Mouse (Mus musculus) heart, adult 11 months (tissue): ENCODE results near the gene Det1.

Source experiments
- DNase-seq: peaks from one replicate; pipeline ENCODE4 v3.0.0; 2022

Gene Det1

GRCm38 (mm10) chr7:78846737-78847434, at the start of gene Det1:
Gene Det1 (minus strand): TSS chr7:78847263.
- DNase-seq = peak; percentile 99

- DNase-seq = peak; percentile 100
Observed at GRCm38 (mm10) chr7:78895653-78896333, 48.7 kb upstream of the Det1 start, which contains the start of gene Aen. Gene Aen (plus strand): TSS chr7:78895854.

GRCm38 (mm10) chr7:78895021-78895652, 48.1 kb upstream of the Det1 start:
- DNase-seq = no peak

- DNase-seq = no peak
Observed at GRCm38 (mm10) chr7:78893917-78894316, 46.9 kb upstream of the Det1 start.

- DNase-seq = peak; percentile 93
Observed at GRCm38 (mm10) chr7:78890641-78891040, 43.6 kb upstream of the Det1 start.

- no peak for DNase-seq
Observed at GRCm38 (mm10) chr7:78887431-78887842, 40.4 kb upstream of the Det1 start.

GRCm38 (mm10) chr7:78886496-78886895, 39.4 kb upstream of the Det1 start:
- DNase-seq = no peak

GRCm38 (mm10) chr7:78885404-78885803, 38.3 kb upstream of the Det1 start:
- DNase-seq = no peak

- no peak for DNase-seq
Observed at GRCm38 (mm10) chr7:78884139-78884538, 37.1 kb upstream of the Det1 start.

GRCm38 (mm10) chr7:78883726-78884060, 36.6 kb upstream of the Det1 start:
- DNase-seq = no peak

GRCm38 (mm10) chr7:78883016-78883725, 36.1 kb upstream of the Det1 start:
- no peak for DNase-seq

- no peak for DNase-seq
Observed at GRCm38 (mm10) chr7:78882469-78882837, 35.4 kb upstream of the Det1 start.

- no peak for DNase-seq
Observed at GRCm38 (mm10) chr7:78881607-78882468, 34.8 kb upstream of the Det1 start.

GRCm38 (mm10) chr7:78872831-78873230, 25.8 kb upstream of the Det1 start:
- DNase-seq = no peak

GRCm38 (mm10) chr7:78872366-78872765, 25.3 kb upstream of the Det1 start:
- DNase-seq = no peak

GRCm38 (mm10) chr7:78868731-78869130, 21.7 kb upstream of the Det1 start:
- no peak for DNase-seq

GRCm38 (mm10) chr7:78865212-78865949, 18.3 kb upstream of the Det1 start:
- DNase-seq = no peak

- DNase-seq = no peak
Observed at GRCm38 (mm10) chr7:78864446-78864802, 17.4 kb upstream of the Det1 start.

GRCm38 (mm10) chr7:78863796-78864445, 16.9 kb upstream of the Det1 start:
- no peak for DNase-seq

GRCm38 (mm10) chr7:78855044-78855655, 8.1 kb upstream of the Det1 start:
- peak; percentile 71 for DNase-seq

GRCm38 (mm10) chr7:78854051-78854450, 7.0 kb upstream of the Det1 start:
- no peak for DNase-seq
